Mouse (Mus musculus) lung, adult 18-20 months (tissue): Measurements from ENCODE around the gene Bst1.

Source experiments
- DNase-seq, 2 experiments: peaks; one replicate each; pipeline ENCODE4 v3.0.0; 2022; ENCODE audit warnings: mixed read lengths in 2 of 2

Gene Bst1

GRCm38 (mm10) chr5:43818695-43819094 lies at the start of gene Bst1:
TSS of gene Bst1 (plus strand) at chr5:43818885.
- DNase-seq = peak; percentile 40 to 49

GRCm38 (mm10) chr5:43770618-43771354 lies 47.9 kb upstream of the Bst1 start:
- DNase-seq = no peak

- no peak for DNase-seq
These were observed 47.1 kb upstream of the Bst1 start for GRCm38 (mm10) chr5:43771555-43771954.

- DNase-seq = no peak
These were observed 42.3 kb upstream of the Bst1 start for GRCm38 (mm10) chr5:43776407-43776806.

- DNase-seq = no peak
These were observed 41.7 kb upstream of the Bst1 start for GRCm38 (mm10) chr5:43776993-43777392.

GRCm38 (mm10) chr5:43778583-43778982 lies 40.1 kb upstream of the Bst1 start:
- DNase-seq = no peak

GRCm38 (mm10) chr5:43781423-43781976 lies 37.2 kb upstream of the Bst1 start:
- DNase-seq = peak; percentile 34 to 45

- peak; percentile 70 for DNase-seq
These were observed 36.4 kb upstream of the Bst1 start for GRCm38 (mm10) chr5:43781977-43782930.

- DNase-seq = no peak
These were observed 34.7 kb upstream of the Bst1 start for GRCm38 (mm10) chr5:43783996-43784395.

GRCm38 (mm10) chr5:43786607-43787006 lies 32.1 kb upstream of the Bst1 start:
- DNase-seq = no peak

- DNase-seq = peak; percentile 21 to 65
These were observed 30.5 kb upstream of the Bst1 start for GRCm38 (mm10) chr5:43787976-43788752.

- no peak for DNase-seq
These were observed 26.3 kb upstream of the Bst1 start for GRCm38 (mm10) chr5:43792354-43792753.

- DNase-seq = peak in 1 of 2 experiments; percentile 35
These were observed 19.2 kb upstream of the Bst1 start for GRCm38 (mm10) chr5:43799530-43799929.

- DNase-seq = no peak
These were observed 18.0 kb upstream of the Bst1 start for GRCm38 (mm10) chr5:43800700-43801099.

GRCm38 (mm10) chr5:43801253-43801652 lies 17.4 kb upstream of the Bst1 start:
- DNase-seq = no peak

GRCm38 (mm10) chr5:43801798-43802197 lies 16.9 kb upstream of the Bst1 start:
- no peak for DNase-seq

- no peak for DNase-seq
These were observed 13.3 kb upstream of the Bst1 start for GRCm38 (mm10) chr5:43805401-43805800.

GRCm38 (mm10) chr5:43806340-43806739 lies 12.3 kb upstream of the Bst1 start:
- no peak for DNase-seq

- DNase-seq = no peak
These were observed 11.8 kb upstream of the Bst1 start for GRCm38 (mm10) chr5:43806914-43807313.

- peak; percentile 78 to 86 for DNase-seq
These were observed 10.7 kb upstream of the Bst1 start for GRCm38 (mm10) chr5:43807744-43808696.

GRCm38 (mm10) chr5:43810427-43811062 lies 8.1 kb upstream of the Bst1 start:
- DNase-seq = no peak
